Mouse (Mus musculus) hindbrain, embryonic 16.5 days (tissue): ENCODE data around the gene Nos1. TPM values are rescaled to one million over a fixed set of nuclear protein-coding genes. Genes with fewer than 3 reads are reported as not detected.

Experiments used
- ATAC-seq: fragments of 200-750 bp; cut with Nextera tagmentation; 2 replicates; pipeline ENCODE4 v1.8.0; 2017; ENCODE audit warnings: moderate TSS enrichment, moderate library complexity
- H3K27ac ChIP-seq: fragments of 300-500 bp; sonication (generic); 2 replicates; pipeline ENCODE4 v1.5.1; 2014; ENCODE audit warnings: low read depth, mild to moderate bottlenecking, control low read depth, low read length, moderate library complexity
- H3K27me3 ChIP-seq: fragments of 300-500 bp; sonication (generic); replicated peaks from 2 replicates; pipeline ENCODE4 v1.6.1; 2014; ENCODE audit warnings: low read length; ENCODE audit not compliant: control insufficient read depth, insufficient read depth
- H3K36me3 ChIP-seq: fragments of 300-500 bp; sonication (generic); 2 replicates; pipeline ENCODE4 v1.6.1; 2014; ENCODE audit warnings: mild to moderate bottlenecking, low read length, moderate library complexity, mixed read lengths; ENCODE audit not compliant: control insufficient read depth, insufficient read depth
- H3K4me1 ChIP-seq: fragments of 300-500 bp; sonication (generic); 2 replicates; pipeline ENCODE4 v1.6.1; 2014; ENCODE audit warnings: low read depth, low read length; ENCODE audit not compliant: control insufficient read depth, insufficient read depth
- H3K4me2 ChIP-seq: fragments of 300-500 bp; sonication (generic); 2 replicates; pipeline ENCODE4 v1.6.1; 2014; ENCODE audit warnings: mild to moderate bottlenecking, low read length, control low read depth, moderate library complexity
- H3K4me3 ChIP-seq: fragments of 300-500 bp; sonication (generic); 2 replicates; pipeline ENCODE4 v1.5.1; 2014; ENCODE audit warnings: mild to moderate bottlenecking, low read length, control low read depth, moderate library complexity
- H3K9ac ChIP-seq: fragments of 300-500 bp; sonication (generic); 2 replicates; pipeline ENCODE4 v1.6.1; 2014; ENCODE audit warnings: low read depth, mild to moderate bottlenecking, control low read depth, low read length, moderate library complexity
- H3K9me3 ChIP-seq: fragments of 300-500 bp; sonication (generic); 2 replicates; pipeline ENCODE4 v1.6.1; 2014; ENCODE audit warnings: mild to moderate bottlenecking, low read length, moderate library complexity; ENCODE audit not compliant: control insufficient read depth
- WGBS: fragments of 180-500 bp; shearing (Covaris S2); extraction: QIAGEN DNeasy Blood & Tissue Kit; methylation state at CpG from one replicate; pipeline ENCODE4 v1.1.7; 2014; 5-methylcytosine and 5-hydroxymethylcytosine counted together
- polyA plus RNA-seq: library from polyadenylated mRNA; unstranded; fragments of >200 nt; fragmentation: Nextera tagmentation; extraction: Ambion mirVana; gene quantifications from 2 replicates; pipeline ENCODE4 v1.2.1, GENCODE M21; 2015

The Nos1 gene
- polyA plus RNA-seq, 1 experiment from 2014 or later, result 2.8 TPM

DNA sequence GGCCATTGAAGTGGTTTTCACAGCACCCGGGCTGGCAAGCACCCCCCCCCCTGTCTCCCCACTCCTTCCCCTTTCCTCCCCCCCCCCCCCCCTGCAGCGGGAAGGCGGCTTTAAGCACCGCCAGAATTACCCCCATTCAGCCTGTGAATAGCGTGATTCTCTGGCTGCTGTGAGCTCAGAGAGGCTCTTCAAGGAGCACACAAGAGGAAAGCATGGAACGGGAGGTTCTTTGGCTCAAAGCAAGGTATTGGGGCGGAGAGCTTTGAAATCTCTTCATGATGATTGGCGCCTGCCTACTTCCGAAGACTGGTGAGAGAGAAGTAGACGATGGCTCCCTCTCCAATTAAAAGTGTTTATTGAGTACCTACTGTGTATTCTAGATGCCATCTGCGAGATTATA is 44.5 kb downstream of the Nos1 start:
- WGBS, result 66% methylated on average over 10 of the region's 11 CpGs
- Histone ChIP-seq H3K27me3 (no peaks in the 10 kb centered on the region), H3K9ac (no peak overlapping the region), H3K27ac (no peak overlapping the region), H3K4me3 (no peak overlapping the region), H3K36me3 (no peaks in the 10 kb centered on the region), H3K4me2 (no peak overlapping the region), H3K9me3 (no peaks in the 10 kb centered on the region), H3K4me1 (no peaks in the 10 kb centered on the region)
- no peak for ATAC-seq

DNA sequence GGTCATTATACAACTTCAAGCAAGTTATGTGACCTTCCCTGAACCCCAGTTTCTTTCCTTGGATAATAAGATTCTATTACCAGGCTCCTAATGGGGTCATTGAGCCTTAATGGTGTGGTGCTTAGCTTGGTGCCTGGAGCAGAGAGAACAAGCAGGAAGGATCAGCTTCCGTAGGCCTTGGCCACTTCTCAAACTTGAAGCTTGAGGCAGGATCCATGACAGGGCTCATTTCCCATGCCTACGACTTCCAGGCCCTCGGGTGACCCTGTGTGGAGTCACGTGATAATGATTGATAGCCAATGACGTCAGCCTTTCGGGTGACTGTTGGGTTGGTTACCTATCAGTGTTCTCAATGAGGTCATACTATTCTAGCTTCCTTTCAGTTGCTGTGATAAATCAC is 46.5 kb downstream of the Nos1 start:
- Histone ChIP-seq H3K4me1 (no peaks in the 10 kb centered on the region), H3K4me2 (no peak overlapping the region), H3K36me3 (no peaks in the 10 kb centered on the region), H3K27ac (no peak overlapping the region), H3K9me3 (no peaks in the 10 kb centered on the region), H3K9ac (no peak overlapping the region), H3K4me3 (no peak overlapping the region), H3K27me3 (no peaks in the 10 kb centered on the region)
- no peak for ATAC-seq
- WGBS, result 78% methylated on average over 6 of the region's 6 CpGs

DNA sequence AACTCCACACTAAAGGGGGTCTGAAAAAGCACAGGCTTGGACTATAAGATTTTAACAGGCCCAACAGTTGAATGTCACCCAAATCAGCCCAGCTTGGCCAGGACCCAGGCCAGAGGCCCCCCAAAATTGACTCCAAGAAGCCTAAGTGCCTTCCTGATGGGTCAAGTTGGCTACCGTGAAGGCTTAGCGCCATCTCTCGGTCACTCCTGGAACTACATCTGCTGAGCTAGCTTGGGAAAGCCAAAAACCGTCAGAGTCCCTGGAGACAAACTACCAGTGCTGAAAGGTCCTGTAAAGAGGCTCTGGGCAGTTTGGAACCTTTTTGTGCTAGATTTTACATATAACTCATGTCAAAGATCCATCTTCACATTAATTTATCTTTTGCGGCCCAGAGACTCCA is 56.1 kb downstream of the Nos1 start:
- no peaks in the 10 kb centered on the region for H3K36me3 ChIP-seq
- H3K27ac ChIP-seq, result no peak overlapping the region
- no peak overlapping the region for H3K4me3 ChIP-seq
- 9% methylated on average over 5 of the region's 5 CpGs for WGBS
- peaks cover 7% of the 10 kb centered on the region for H3K27me3 ChIP-seq
- H3K9me3 ChIP-seq, result peaks cover 4% of the 10 kb centered on the region; the same call in 1 of the 2 replicates
- no peak for ATAC-seq
- H3K4me2 ChIP-seq, result no peak overlapping the region
- no peak overlapping the region for H3K9ac ChIP-seq
- H3K4me1 ChIP-seq, result peaks cover 15% of the 10 kb centered on the region

DNA sequence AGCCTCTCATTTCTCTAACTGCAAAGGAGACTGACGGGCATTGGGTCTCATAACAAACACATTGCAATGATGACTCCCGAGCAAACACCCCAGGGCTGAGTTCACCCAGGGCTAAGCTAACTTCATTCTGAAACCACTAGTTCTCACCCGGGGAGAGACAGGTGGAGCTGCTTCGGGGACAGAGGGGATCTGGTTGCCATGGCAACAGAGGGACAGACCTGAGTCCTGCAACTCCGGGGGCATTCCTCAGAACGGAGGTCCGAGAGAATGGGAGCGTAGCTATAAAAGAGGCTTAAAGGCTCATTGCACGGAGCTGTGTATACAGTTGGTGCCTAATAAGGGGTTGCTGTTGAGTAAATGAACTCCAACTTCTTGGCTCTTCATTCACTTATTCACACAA is 56.9 kb downstream of the Nos1 start:
- 18% methylated on average over 9 of the region's 9 CpGs for WGBS
- peaks cover 11% of the 10 kb centered on the region for H3K27me3 ChIP-seq

DNA sequence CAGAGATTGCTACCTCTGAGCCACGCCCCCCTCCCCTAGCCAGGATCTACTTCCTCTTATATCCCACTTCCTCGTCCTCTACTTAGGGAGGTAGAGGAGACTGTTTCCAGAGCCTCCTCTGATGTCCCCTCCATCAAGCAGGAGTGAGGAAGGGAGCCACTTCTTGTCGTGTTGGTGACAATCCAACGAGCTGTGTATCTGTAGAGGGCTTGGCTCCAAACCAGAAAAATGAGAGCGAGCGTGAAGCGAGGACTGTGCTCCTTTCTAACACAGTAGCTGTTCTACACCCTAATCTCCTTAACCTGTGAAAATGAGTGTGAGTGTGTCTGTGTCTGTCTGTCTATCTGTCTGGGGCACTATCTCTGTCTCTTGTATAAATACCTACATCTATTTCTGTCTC is 58.7 kb downstream of the Nos1 start:
- Histone ChIP-seq H3K27ac (no peak overlapping the region), H3K27me3 (peaks cover 23% of the 10 kb centered on the region), H3K4me2 (no peak overlapping the region), H3K9me3 (peaks cover 2% of the 10 kb centered on the region; the same call in 1 of the 2 replicates), H3K36me3 (no peaks in the 10 kb centered on the region), H3K4me3 (no peak overlapping the region), H3K4me1 (peaks cover 24% of the 10 kb centered on the region), H3K9ac (no peak overlapping the region)
- WGBS, result 63% methylated on average over 7 of the region's 7 CpGs
- ATAC-seq, result no peak

More for the DNA sequence above, 56.9 kb downstream of the Nos1 start:
- Histone ChIP-seq H3K4me3 (no peak overlapping the region), H3K9me3 (peaks cover 4% of the 10 kb centered on the region; the same call in 1 of the 2 replicates), H3K4me2 (no peak overlapping the region), H3K36me3 (no peaks in the 10 kb centered on the region), H3K4me1 (peaks cover 23% of the 10 kb centered on the region), H3K27ac (no peak overlapping the region), H3K9ac (no peak overlapping the region)
- ATAC-seq, result no peak

DNA sequence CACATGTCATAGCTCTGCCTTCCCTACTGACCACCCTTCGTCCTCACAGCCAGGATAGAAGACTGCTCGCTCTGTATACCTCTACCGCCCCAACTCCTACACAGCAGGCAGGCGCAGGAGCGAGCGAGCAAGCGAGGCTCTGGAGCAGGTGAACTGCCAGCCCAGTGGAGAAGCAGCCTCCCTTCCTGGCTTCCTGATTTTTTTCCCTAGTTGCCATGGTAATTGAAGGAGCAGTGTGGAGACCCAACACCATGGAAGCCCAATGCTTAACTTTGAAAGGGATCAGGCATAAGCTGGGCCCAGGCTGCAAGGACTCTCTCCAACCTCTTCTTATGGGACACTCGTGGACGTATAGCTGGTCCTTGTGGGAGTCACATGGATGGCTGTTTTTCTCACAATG is 59.4 kb downstream of the Nos1 start:
- Histone ChIP-seq H3K36me3 (no peaks in the 10 kb centered on the region), H3K9ac (no peak overlapping the region), H3K9me3 (no peaks in the 10 kb centered on the region), H3K4me3 (no peak overlapping the region), H3K27me3 (peaks cover 25% of the 10 kb centered on the region), H3K4me2 (no peak overlapping the region), H3K4me1 (peaks cover 24% of the 10 kb centered on the region), H3K27ac (no peak overlapping the region)
- WGBS, result 42% methylated on average over 9 of the region's 9 CpGs
- peak; percentile 60 for ATAC-seq

DNA sequence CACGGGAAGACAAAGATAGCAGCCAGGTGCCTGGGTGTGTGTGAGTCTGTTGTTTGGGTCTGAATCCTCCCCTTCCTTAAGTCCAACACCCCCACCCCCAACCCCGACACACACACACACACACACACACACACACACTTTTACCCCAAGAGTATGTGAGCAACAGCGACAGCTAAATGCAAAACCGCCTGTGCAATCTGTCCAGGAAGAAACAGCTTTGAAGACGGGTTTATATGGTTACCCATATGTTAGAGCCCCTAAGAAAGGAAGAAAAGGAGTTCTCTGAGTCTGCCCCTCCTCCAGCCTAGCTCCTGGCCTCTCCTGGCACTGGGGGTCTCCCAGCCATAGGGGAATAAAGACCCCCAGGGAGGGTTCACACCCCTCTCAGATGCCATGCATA is 60.2 kb downstream of the Nos1 start:
- Histone ChIP-seq H3K4me1 (peaks cover 24% of the 10 kb centered on the region), H3K4me2 (no peak overlapping the region; the same call in 1 of the 2 replicates), H3K9ac (no peak overlapping the region), H3K27ac (no peak overlapping the region), H3K9me3 (no peaks in the 10 kb centered on the region), H3K36me3 (no peaks in the 10 kb centered on the region), H3K4me3 (no peak overlapping the region), H3K27me3 (peaks cover 26% of the 10 kb centered on the region)
- no peak for ATAC-seq
- WGBS, result 27% methylated on average over 5 of the region's 5 CpGs

DNA sequence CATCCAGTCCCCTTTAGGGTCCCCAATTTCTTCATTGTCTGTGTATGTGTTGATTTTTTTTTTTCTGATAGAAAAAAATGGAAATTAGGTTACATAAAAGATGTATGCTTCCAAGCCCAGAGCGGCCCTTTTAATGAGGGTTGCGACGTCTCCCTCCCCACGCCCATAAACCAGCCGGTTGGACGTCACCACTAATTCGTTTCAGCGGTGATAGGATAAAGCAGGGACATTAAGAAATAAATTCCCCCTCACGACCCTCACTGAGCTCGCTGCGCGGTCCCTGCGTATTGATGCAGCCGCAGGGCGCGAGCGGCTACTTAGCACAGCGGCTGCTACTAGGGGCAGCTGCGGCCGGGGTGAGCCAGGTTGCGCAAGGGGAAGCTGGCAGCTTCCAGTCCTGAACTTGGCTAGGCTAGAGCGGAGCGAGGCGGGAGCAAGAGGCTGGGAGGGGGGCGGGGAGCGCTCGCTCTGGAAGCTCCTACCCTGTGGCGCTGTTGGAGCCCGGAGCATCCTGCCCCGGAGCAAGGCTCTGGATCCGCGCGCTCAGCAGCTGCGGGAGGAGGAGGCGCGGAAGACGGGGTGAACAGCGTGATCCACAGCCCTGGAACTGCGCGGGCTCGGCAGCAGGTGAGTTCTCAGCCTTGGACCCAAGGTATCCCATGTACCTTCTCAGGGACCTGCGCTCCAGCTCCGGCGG is 61.0 kb downstream of the Nos1 start:
- ATAC-seq, result peak; percentile 72
- WGBS, result under 1% methylated on average over 37 of the region's 44 CpGs
- Histone ChIP-seq H3K4me1 (peaks cover 24% of the 10 kb centered on the region), H3K9ac (peak overlapping the region; percentile 61), H3K27ac (no peak overlapping the region), H3K27me3 (peaks cover 26% of the 10 kb centered on the region), H3K36me3 (no peaks in the 10 kb centered on the region), H3K9me3 (no peaks in the 10 kb centered on the region), H3K4me3 (peak overlapping the region; percentile 47), H3K4me2 (peak overlapping the region; percentile 83)

DNA sequence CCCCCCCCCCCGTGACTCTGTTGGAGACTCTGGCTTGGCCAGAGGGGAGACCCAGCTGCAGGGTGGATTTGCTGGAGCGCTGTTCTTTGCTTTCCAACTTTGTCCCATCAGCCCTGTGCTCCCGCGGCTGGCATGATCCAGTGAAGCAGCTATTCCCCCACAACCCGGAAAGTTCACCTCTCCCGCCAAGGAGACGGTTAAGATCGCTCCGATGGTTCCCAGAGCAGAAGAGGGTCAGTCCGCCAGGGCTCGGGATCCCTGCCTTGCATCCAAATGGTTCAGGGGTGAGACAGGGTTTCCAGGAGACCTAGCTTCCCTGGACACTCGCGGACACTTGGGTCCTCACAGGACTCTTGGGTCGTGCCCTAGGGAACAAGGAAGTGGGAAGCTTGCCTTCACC is 61.9 kb downstream of the Nos1 start:
- Histone ChIP-seq H3K4me3 (peak overlapping the region; percentile 47), H3K9ac (no peak overlapping the region; the same call in 1 of the 2 replicates), H3K36me3 (no peaks in the 10 kb centered on the region), H3K9me3 (no peaks in the 10 kb centered on the region), H3K27ac (no peak overlapping the region), H3K4me2 (peak overlapping the region; percentile 83), H3K27me3 (peaks cover 26% of the 10 kb centered on the region), H3K4me1 (peaks cover 24% of the 10 kb centered on the region)
- 4% methylated on average over 14 of the region's 14 CpGs for WGBS
- no peak for ATAC-seq
